Mouse (Mus musculus) T-helper 2 cell (primary cell): ENCODE measurements at regions not wholly inside any gene's neighbourhood (a gene's known extent, or its start where the extent isn't known, plus 50 kb on each side); places are given as distances from the start of the nearest gene placed in this dataset.
"Not testable (repeated sequence)": the region's sequence is repeated elsewhere in the genome, so short reads cannot be mapped to it uniquely, and the experiment has no call there.

Source experiments
- in situ Hi-C: fragments of 300-600 bp; cut with MboI, MseI; formaldehyde crosslinking; loops from one replicate; pipeline ENCODE4 v1.15.1; 2025; ENCODE audit warnings: high pct_unique_total_duplicates

- in situ Hi-C loops, result no loop called here
These were observed 122.2 kb downstream of the Ppp1r3a start for GRCm38 (mm10) chr6:14632837-14633236.

GRCm38 (mm10) chr6:14631719-14632445 lies 123.2 kb downstream of the Ppp1r3a start:
- in situ Hi-C loops, result no loop called here

GRCm38 (mm10) chr6:14616629-14617028 lies 138.4 kb downstream of the Ppp1r3a start:
- in situ Hi-C loops, result no loop called here

GRCm38 (mm10) chr6:14608076-14608475 lies 147.0 kb downstream of the Ppp1r3a start:
- in situ Hi-C loops, result no loop called here

- in situ Hi-C loops, result no loop called here
These were observed 154.4 kb downstream of the Ppp1r3a start for GRCm38 (mm10) chr6:14600543-14601249.

GRCm38 (mm10) chr6:14596880-14597466 lies 158.1 kb downstream of the Ppp1r3a start:
- in situ Hi-C loops, result no loop called here

GRCm38 (mm10) chr6:14585827-14586226 lies 169.2 kb downstream of the Ppp1r3a start:
- in situ Hi-C loops, result no loop called here

- in situ Hi-C loops, result no loop called here
These were observed 171.2 kb downstream of the Ppp1r3a start for GRCm38 (mm10) chr6:14583829-14584228.

- in situ Hi-C loops, result no loop called here
These were observed 180.5 kb downstream of the Ppp1r3a start for GRCm38 (mm10) chr6:14574607-14575006.

- in situ Hi-C loops, result no loop called here
These were observed 182.1 kb downstream of the Ppp1r3a start for GRCm38 (mm10) chr6:14573001-14573400.

- in situ Hi-C loops, result no loop called here
These were observed 214.7 kb downstream of the Ppp1r3a start for GRCm38 (mm10) chr6:14540333-14540732.

- in situ Hi-C loops, result no loop called here
These were observed 226.0 kb downstream of the Ppp1r3a start for GRCm38 (mm10) chr6:14529096-14529495.

- in situ Hi-C loops, result no loop called here
These were observed 226.5 kb downstream of the Ppp1r3a start for GRCm38 (mm10) chr6:14528564-14528963.

GRCm38 (mm10) chr6:14522742-14523141 lies 232.3 kb downstream of the Ppp1r3a start:
- in situ Hi-C loops, result loop anchor here (25.0 kb wide), 1 partner anchor 735 kb away; no protein-coding TSS in a partner anchor

GRCm38 (mm10) chr6:14521321-14521720 lies 233.8 kb downstream of the Ppp1r3a start:
- in situ Hi-C loops, result loop anchor here (25.0 kb wide), 1 partner anchor 734 kb away; no protein-coding TSS in a partner anchor

- in situ Hi-C loops, result loop anchor here (25.0 kb wide), 1 partner anchor 717 kb away; no protein-coding TSS in a partner anchor
These were observed 250.9 kb downstream of the Ppp1r3a start for GRCm38 (mm10) chr6:14504171-14504570.

- in situ Hi-C loops, result loop anchor here (25.0 kb wide), 1 partner anchor 713 kb away; no protein-coding TSS in a partner anchor
These were observed 254.4 kb downstream of the Ppp1r3a start for GRCm38 (mm10) chr6:14500663-14501062.

GRCm38 (mm10) chr6:14499882-14500281 lies 255.2 kb downstream of the Ppp1r3a start:
- in situ Hi-C loops, result loop anchor here (25.0 kb wide), 1 partner anchor 713 kb away; no protein-coding TSS in a partner anchor

- in situ Hi-C loops, result not testable (repeated sequence)
These were observed 268.4 kb downstream of the Ppp1r3a start for GRCm38 (mm10) chr6:14486642-14487041.

- in situ Hi-C loops, result no loop called here
These were observed 298.7 kb downstream of the Ppp1r3a start for GRCm38 (mm10) chr6:14456394-14456793.

- in situ Hi-C loops, result not testable (repeated sequence)
These were observed 301.8 kb downstream of the Ppp1r3a start for GRCm38 (mm10) chr6:14453321-14453720.

- in situ Hi-C loops, result no loop called here
These were observed 323.3 kb downstream of the Ppp1r3a start for GRCm38 (mm10) chr6:14431751-14432150.
